Mouse (Mus musculus) left cerebral cortex, postnatal 14 days (tissue): ENCODE data around the gene Ankrd63. TPM values are rescaled to one million over a fixed set of nuclear protein-coding genes. Genes with fewer than 3 reads are reported as not detected.
A peak's percentile ranks its signal among the peaks of the same experiment; 100 is the strongest.

Experiments
- DNase-seq, 2 experiments: peaks; one replicate each; pipeline ENCODE4 v3.0.0; 2021 to 2022; ENCODE audit warnings: low spot score in 2 of 2, mixed read lengths in 1 of 2
- intact Hi-C: fragments of 180-260 bp; cut with DNase I; formaldehyde crosslinking; loops from one replicate; pipeline ENCODE4 v1.15.1; 2025
- total RNA-seq, 2 experiments: library from RNA; stranded (reverse); gene quantifications; 2 replicates each; pipeline ENCODE4 v1.2.3; 2021

The Ankrd63 gene
- total RNA-seq, 2 experiments from 2014 or later = 15.7 to 17.3 TPM

GRCm38 (mm10) chr2:118729816-118730621 lies 26.3 kb upstream of the Ankrd63 start:
- DNase-seq = no peak
- intact Hi-C loops = loop anchor here (2.0 to 5.0 kb wide), 2 partner anchors 29 to 93 kb away; no protein-coding TSS in a partner anchor

- no peak for DNase-seq
- intact Hi-C loops = no loop called here
These were observed 25.4 kb upstream of the Ankrd63 start for GRCm38 (mm10) chr2:118729194-118729593.

- DNase-seq = no peak
These were observed 24.6 kb upstream of the Ankrd63 start, which contains the start of gene Plcb2 for GRCm38 (mm10) chr2:118728337-118728736. Gene Plcb2, minus strand, starts transcription at chr2:118728438.

GRCm38 (mm10) chr2:118727911-118728310 lies 24.1 kb upstream of the Ankrd63 start:
- no peak for DNase-seq
- intact Hi-C loops = no loop called here

More at GRCm38 (mm10) chr2:118728337-118728736, 24.6 kb upstream of the Ankrd63 start, which contains the start of gene Plcb2:
- intact Hi-C loops = no loop called here

- intact Hi-C loops = no loop called here
- no peak for DNase-seq
These were observed 23.1 kb upstream of the Ankrd63 start for GRCm38 (mm10) chr2:118726873-118727272.

- intact Hi-C loops = no loop called here
- no peak for DNase-seq
These were observed 21.7 kb upstream of the Ankrd63 start for GRCm38 (mm10) chr2:118725511-118725910.

- intact Hi-C loops = no loop called here
- no peak for DNase-seq
These were observed 20.1 kb upstream of the Ankrd63 start for GRCm38 (mm10) chr2:118723693-118724486.

GRCm38 (mm10) chr2:118716677-118717076 lies 12.9 kb upstream of the Ankrd63 start:
- DNase-seq = no peak
- intact Hi-C loops = no loop called here

GRCm38 (mm10) chr2:118714230-118714629 lies 10.5 kb upstream of the Ankrd63 start:
- peak; percentile 81 to 90 for DNase-seq
- intact Hi-C loops = no loop called here

- DNase-seq = no peak
- intact Hi-C loops = no loop called here
These were observed 9.9 kb upstream of the Ankrd63 start for GRCm38 (mm10) chr2:118713631-118714030.

- intact Hi-C loops = no loop called here
- DNase-seq = peak; percentile 67 to 68
These were observed 7.3 kb upstream of the Ankrd63 start for GRCm38 (mm10) chr2:118711038-118711494.

GRCm38 (mm10) chr2:118709655-118710221 lies 6.0 kb upstream of the Ankrd63 start:
- intact Hi-C loops = no loop called here

GRCm38 (mm10) chr2:118708472-118708871 lies 4.7 kb upstream of the Ankrd63 start:
- no peak for DNase-seq
- intact Hi-C loops = no loop called here

More at GRCm38 (mm10) chr2:118709655-118710221, 6.0 kb upstream of the Ankrd63 start:
- no peak for DNase-seq

- DNase-seq = peak; percentile 55 to 68
These were observed 2.7 kb upstream of the Ankrd63 start for GRCm38 (mm10) chr2:118706436-118706835.

GRCm38 (mm10) chr2:118702883-118703761 lies 641 bp downstream of the Ankrd63 start:
- no peak for DNase-seq
- intact Hi-C loops = loop anchor here (5.0 kb wide), 1 partner anchor 179 kb away; no protein-coding TSS in a partner anchor

More at GRCm38 (mm10) chr2:118706436-118706835, 2.7 kb upstream of the Ankrd63 start:
- intact Hi-C loops = no loop called here

- DNase-seq = no peak
These were observed 1.5 kb downstream of the Ankrd63 start for GRCm38 (mm10) chr2:118701971-118702882.

GRCm38 (mm10) chr2:118701161-118701560 lies 2.6 kb downstream of the Ankrd63 start:
- DNase-seq = no peak

More at GRCm38 (mm10) chr2:118701971-118702882, 1.5 kb downstream of the Ankrd63 start:
- intact Hi-C loops = loop anchor here (2.0 to 5.0 kb wide), 2 partner anchors 29 to 180 kb away; no protein-coding TSS in a partner anchor

More at GRCm38 (mm10) chr2:118701161-118701560, 2.6 kb downstream of the Ankrd63 start:
- intact Hi-C loops = loop anchor here (2.0 to 5.0 kb wide), 2 partner anchors 30 to 181 kb away; no protein-coding TSS in a partner anchor
